Mouse (Mus musculus) layer of hippocampus, postnatal 10 days (tissue): ENCODE results near the gene Kif6. TPM values are rescaled to one million over a fixed set of nuclear protein-coding genes. Genes with fewer than 3 reads are reported as not detected.

Experiments used
- DNase-seq, 2 experiments: peaks; one replicate each; pipeline ENCODE4 v3.0.0; 2021; ENCODE audit warnings: low spot score in 2 of 2
- long read RNA-seq: library from polyadenylated mRNA; stranded (forward); transcript quantifications from one replicate; pipeline ENCODE4 v2.0.0, GENCODE M21; 2023
- total RNA-seq, 2 experiments: library from RNA; stranded (reverse); gene quantifications; 2 replicates each; pipeline ENCODE4 v1.2.3; 2021

Gene Kif6
- total RNA-seq: 1 to 10 TPM; 2.2 to 3.4 TPM
- long read RNA-seq, partial matches to known transcripts: 1 of 3 reads
- long read RNA-seq, other reads (novel, unspliced or antisense): 1 of 3 reads

- peak; percentile 82 to 88 for DNase-seq
Observed at GRCm38 (mm10) chr17:49614577-49615235, at the start of gene Kif6. Gene Kif6 (plus strand): TSS chr17:49615136.

GRCm38 (mm10) chr17:49568717-49569116 is 46.2 kb upstream of the Kif6 start:
- DNase-seq: no peak

GRCm38 (mm10) chr17:49577321-49577720 is 37.6 kb upstream of the Kif6 start:
- DNase-seq: no peak

GRCm38 (mm10) chr17:49582471-49582870 is 32.5 kb upstream of the Kif6 start:
- DNase-seq: no peak

GRCm38 (mm10) chr17:49590051-49590450 is 24.9 kb upstream of the Kif6 start:
- DNase-seq: no peak

GRCm38 (mm10) chr17:49605397-49605796 is 9.5 kb upstream of the Kif6 start:
- no peak for DNase-seq

- no peak for DNase-seq
Observed at GRCm38 (mm10) chr17:49607351-49608027, 7.4 kb upstream of the Kif6 start.

GRCm38 (mm10) chr17:49610296-49610695 is 4.6 kb upstream of the Kif6 start:
- no peak for DNase-seq

- DNase-seq: no peak
Observed at GRCm38 (mm10) chr17:49615241-49615651, 310 bp downstream of the Kif6 start.

GRCm38 (mm10) chr17:49624572-49624971 is 9.6 kb downstream of the Kif6 start:
- no peak for DNase-seq

- DNase-seq: no peak
Observed at GRCm38 (mm10) chr17:49627011-49627794, 12.3 kb downstream of the Kif6 start.

GRCm38 (mm10) chr17:49628875-49629274 is 13.9 kb downstream of the Kif6 start:
- no peak for DNase-seq

- no peak for DNase-seq
Observed at GRCm38 (mm10) chr17:49633041-49633440, 18.1 kb downstream of the Kif6 start.

- DNase-seq: no peak
Observed at GRCm38 (mm10) chr17:49641903-49642302, 27.0 kb downstream of the Kif6 start.

GRCm38 (mm10) chr17:49642336-49642735 is 27.4 kb downstream of the Kif6 start:
- DNase-seq: no peak

GRCm38 (mm10) chr17:49642889-49643490 is 28.1 kb downstream of the Kif6 start:
- peak; percentile 51 to 60 for DNase-seq

- DNase-seq: no peak
Observed at GRCm38 (mm10) chr17:49646267-49646666, 31.3 kb downstream of the Kif6 start.

GRCm38 (mm10) chr17:49648970-49649369 is 34.0 kb downstream of the Kif6 start:
- DNase-seq: no peak

GRCm38 (mm10) chr17:49649394-49649793 is 34.5 kb downstream of the Kif6 start:
- no peak for DNase-seq

GRCm38 (mm10) chr17:49650366-49650765 is 35.4 kb downstream of the Kif6 start:
- no peak for DNase-seq

- peak; percentile 25 to 32 for DNase-seq
Observed at GRCm38 (mm10) chr17:49652357-49652756, 37.4 kb downstream of the Kif6 start.
